Mouse (Mus musculus) liver, adult 2 months (tissue): ENCODE measurements around the gene Sec24c.

Experiments
- CTCF ChIP-seq: fragments of 200-500 bp; IDR thresholded peaks from 2 replicates; pipeline ENCODE4 v1.5.1; 2011; ENCODE audit warnings: low read depth, low read length, control low read depth
- POLR2A ChIP-seq: fragments of 200-500 bp; IDR thresholded peaks from 2 replicates; pipeline ENCODE4 v1.6.1; 2011; ENCODE audit warnings: low read length, control low read depth; ENCODE audit not compliant: insufficient read depth; ENCODE audit errors: extremely low read depth

GRCm38 (mm10) chr14:20735892-20736390 is 61.8 kb downstream of the Sec24c start:
- no peak for TF ChIP-seq CTCF
- TF ChIP-seq POLR2A = no peak
